In the genomic region with DNA sequence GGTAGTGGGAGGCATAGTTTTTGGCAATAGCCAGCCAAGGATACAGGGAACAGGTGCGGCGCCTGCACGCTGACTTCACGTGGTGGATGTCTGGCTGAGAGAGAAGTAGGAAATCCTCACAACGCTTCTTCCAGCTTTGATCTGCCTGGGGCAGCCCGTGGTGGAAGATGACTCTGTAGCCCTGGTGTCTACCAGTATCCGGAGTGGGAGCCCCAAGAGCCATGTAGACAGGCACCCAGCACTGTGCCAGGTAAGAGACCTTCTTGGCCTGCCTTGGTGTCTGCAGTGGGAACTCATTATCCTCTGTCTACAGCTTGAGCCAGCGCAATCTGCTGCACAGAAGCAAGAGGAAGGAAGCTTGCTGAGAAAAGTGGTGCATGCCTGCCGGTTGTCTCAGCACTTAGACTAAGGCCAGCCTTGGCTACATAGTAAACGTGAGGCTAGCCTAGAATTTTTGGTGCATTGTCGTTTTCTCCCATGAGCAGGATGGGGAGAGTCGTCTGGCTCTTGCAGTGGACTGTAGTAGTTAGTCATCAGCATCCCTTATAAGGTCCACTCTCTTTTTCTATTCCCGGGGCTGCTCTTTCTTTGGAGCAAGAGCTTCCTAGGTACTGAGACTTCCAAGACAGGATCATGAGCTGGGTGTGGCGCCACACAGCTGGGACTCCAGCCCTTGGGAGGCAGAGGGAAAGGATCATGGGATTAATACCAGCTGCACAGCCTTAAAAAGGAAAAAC, we compare ENCODE assay signal across 8 mouse cellular contexts. TPM values are rescaled to one million over a fixed set of nuclear protein-coding genes. Genes with fewer than 3 reads are reported as not detected.
DNase-seq lines count a peak whose midpoint lies in the region; ATAC-seq and TF ChIP-seq lines count a peak whose summit lies in the region.

No protein-coding gene starts in this region.

- no peak overlapping the region; the same call in 1 of the 2 replicates for H3K27ac ChIP-seq in left cerebral cortex, adult 2 months
- H3K27ac ChIP-seq in embryonic facial prominence, embryonic 12.5 days, result no peak overlapping the region
- H3K27ac ChIP-seq in limb, embryonic 10.5 days, result peak overlapping the region; percentile 70
- no peak overlapping the region for H3K27ac ChIP-seq in neural tube, embryonic 13.5 days (replicated peaks)

- no peak overlapping the region for H3K9ac ChIP-seq in embryonic facial prominence, embryonic 12.5 days
- H3K9ac ChIP-seq in neural tube, embryonic 13.5 days, result peak overlapping the region; percentile 73

- 84% methylated on average over 14 of the region's 14 CpGs for WGBS in embryonic facial prominence, embryonic 12.5 days
- 83% methylated on average over 14 of the region's 14 CpGs for WGBS in limb, embryonic 10.5 days
- 86% methylated on average over 14 of the region's 14 CpGs for WGBS in neural tube, embryonic 13.5 days

- H3K4me3 ChIP-seq in left cerebral cortex, adult 2 months, result peak overlapping the region; percentile 55; the same call in 1 of the 2 replicates
- H3K4me3 ChIP-seq in embryonic facial prominence, embryonic 12.5 days, result peak overlapping the region; percentile 55
- peak overlapping the region; percentile 69 for H3K4me3 ChIP-seq in limb, embryonic 10.5 days
- H3K4me3 ChIP-seq in neural tube, embryonic 13.5 days, result peak overlapping the region; percentile 54

- no peaks in the 10 kb centered on the region for H3K9me3 ChIP-seq in embryonic facial prominence, embryonic 12.5 days
- no peaks in the 10 kb centered on the region for H3K9me3 ChIP-seq in limb, embryonic 10.5 days (replicated peaks)
- no peaks in the 10 kb centered on the region for H3K9me3 ChIP-seq in neural tube, embryonic 13.5 days

- peaks cover 10% of the 10 kb centered on the region; the same call in 1 of the 2 replicates for H3K4me1 ChIP-seq in embryonic facial prominence, embryonic 12.5 days
- H3K4me1 ChIP-seq in limb, embryonic 10.5 days, result peaks cover 30% of the 10 kb centered on the region
- peaks cover 18% of the 10 kb centered on the region for H3K4me1 ChIP-seq in neural tube, embryonic 13.5 days (replicated peaks)

- H3K27me3 ChIP-seq in embryonic facial prominence, embryonic 12.5 days, result no peaks in the 10 kb centered on the region
- peaks cover 13% of the 10 kb centered on the region; the same call in 1 of the 2 replicates for H3K27me3 ChIP-seq in limb, embryonic 10.5 days (ENCODE audit: low read depth, poor library complexity, severe bottlenecking)
- peaks cover 4% of the 10 kb centered on the region; the same call in 1 of the 2 replicates for H3K27me3 ChIP-seq in neural tube, embryonic 13.5 days

- H3K36me3 ChIP-seq in embryonic facial prominence, embryonic 12.5 days, result 0 out of 2 replicates have a peak, but pooled peaks cover 3% of the 10 kb centered on the region
- H3K36me3 ChIP-seq in limb, embryonic 10.5 days, result peaks cover 7% of the 10 kb centered on the region
- H3K36me3 ChIP-seq in neural tube, embryonic 13.5 days, result peaks cover 10% of the 10 kb centered on the region

- no peak for ATAC-seq in embryonic facial prominence, embryonic 12.5 days (ENCODE audit: insufficient number of reproducible peaks, insufficient read depth, low FRiP score, low TSS enrichment)
- ATAC-seq in neural tube, embryonic 13.5 days (ENCODE audit: low read depth), result no peak
- ATAC-seq in frontal cortex, adult (ENCODE audit: low TSS enrichment), result no peak

- intact Hi-C loops in left cerebral cortex, adult 2 months (cut with DNase I), result no loop called here

- peak overlapping the region; percentile 74 for H3K4me2 ChIP-seq in embryonic facial prominence, embryonic 12.5 days (replicated peaks)
- peak overlapping the region; percentile 85 for H3K4me2 ChIP-seq in neural tube, embryonic 13.5 days

- no peak for TF ChIP-seq CTCF in left cerebral cortex, adult 2 months (IDR thresholded peaks at IDR 0.05)

- no peak for DNase-seq in left cerebral cortex, adult 2 months (ENCODE audit: extremely low spot score in 1 of 2, low spot score in 2 of 2)
- no peak for DNase-seq in left cerebral cortex, adult 8-10 months (ENCODE audit: low spot score in 2 of 2)
- no peak for DNase-seq in limb, embryonic 10.5 days (ENCODE audit: low spot score)
- no peak for DNase-seq in spleen, postnatal 36 days (ENCODE audit: low spot score in 2 of 2)
- DNase-seq in natural killer cell, adult 2 months (ENCODE audit: low spot score in 2 of 2), result no peak

RNA-seq across cellular contexts. Expression of a gene that starts 1.2 kb away (rescaled TPM):
- 10 to 100 TPM; 40.0 to 40.2 TPM for total RNA-seq in left cerebral cortex, adult 2 months (2021)
- 10 to 100 TPM; 43.7 to 51.2 (median 48.6) TPM for total RNA-seq in left cerebral cortex, adult 8-10 months (2022)
- 21.5 and 22.2 TPM in 2 replicates for polyA plus RNA-seq in embryonic facial prominence, embryonic 12.5 days (2016; fragmentation: Nextera tagmentation; extraction: Ambion mirVana)
- polyA plus RNA-seq in limb, embryonic 10.5 days (2016; fragmentation: Nextera tagmentation; extraction: Ambion mirVana), result 31.3 and 33.0 TPM in 2 replicates
- polyA plus RNA-seq in neural tube, embryonic 13.5 days (2015; fragmentation: Nextera tagmentation; extraction: Ambion mirVana), result 18.5 and 22.3 TPM in 2 replicates

RNA-seq across cellular contexts. Expression of a gene that starts 17.1 kb away (rescaled TPM):
- not detected for total RNA-seq in left cerebral cortex, adult 2 months (2021)
- total RNA-seq in left cerebral cortex, adult 8-10 months (2022), result not detected
- polyA plus RNA-seq in embryonic facial prominence, embryonic 12.5 days (2016; fragmentation: Nextera tagmentation; extraction: Ambion mirVana), result 2.4 and 3.3 TPM in 2 replicates
- polyA plus RNA-seq in limb, embryonic 10.5 days (2016; fragmentation: Nextera tagmentation; extraction: Ambion mirVana), result 0.58 and 0.71 TPM in 2 replicates
- 0.21 TPM in 1 of 2 replicates, not detected in the other for polyA plus RNA-seq in neural tube, embryonic 13.5 days (2015; fragmentation: Nextera tagmentation; extraction: Ambion mirVana)

RNA-seq across cellular contexts. Expression of a gene that starts 28.7 kb away (rescaled TPM):
- 10 to 100 TPM; 28.6 to 30.0 TPM for total RNA-seq in left cerebral cortex, adult 2 months (2021)
- total RNA-seq in left cerebral cortex, adult 8-10 months (2022), result 10 to 100 TPM; 40.6 to 44.6 (median 41.9) TPM
- 88.2 and 96.5 TPM in 2 replicates for polyA plus RNA-seq in embryonic facial prominence, embryonic 12.5 days (2016; fragmentation: Nextera tagmentation; extraction: Ambion mirVana)
- 85.3 and 90.0 TPM in 2 replicates for polyA plus RNA-seq in limb, embryonic 10.5 days (2016; fragmentation: Nextera tagmentation; extraction: Ambion mirVana)
- polyA plus RNA-seq in neural tube, embryonic 13.5 days (2015; fragmentation: Nextera tagmentation; extraction: Ambion mirVana), result 79.2 and 92.0 TPM in 2 replicates

RNA-seq across cellular contexts. Expression of a gene that starts 37.7 kb away (rescaled TPM):
- total RNA-seq in left cerebral cortex, adult 2 months (2021), result 10 to 100 TPM; 12.6 to 15.2 TPM
- 10 to 100 TPM; 10.7 to 15.0 (median 13.0) TPM for total RNA-seq in left cerebral cortex, adult 8-10 months (2022)
- 15.3 and 17.3 TPM in 2 replicates for polyA plus RNA-seq in embryonic facial prominence, embryonic 12.5 days (2016; fragmentation: Nextera tagmentation; extraction: Ambion mirVana)
- polyA plus RNA-seq in limb, embryonic 10.5 days (2016; fragmentation: Nextera tagmentation; extraction: Ambion mirVana), result 26.1 and 28.1 TPM in 2 replicates
- 15.9 and 16.7 TPM in 2 replicates for polyA plus RNA-seq in neural tube, embryonic 13.5 days (2015; fragmentation: Nextera tagmentation; extraction: Ambion mirVana)
